Mouse (Mus musculus): ENCODE data around the gene BC029722. TPM values are rescaled to one million over a fixed set of nuclear protein-coding genes. Genes with fewer than 3 reads are reported as not detected.

BC029722 gene
- polyA plus RNA-seq, 1 experiment, result 81.5 TPM

- Histone ChIP-seq H3K4me3 (replicated peaks; ENCODE audit: insufficient read depth, low read depth, low read length) (no peak overlapping the region), H3K27me3 (ENCODE audit: control insufficient read depth, insufficient read depth, low read length) (no peaks in the 10 kb centered on the region), H3K27ac (ENCODE audit: insufficient read depth, low read length) (no peak overlapping the region), H3K4me1 (ENCODE audit: control insufficient read depth, insufficient read depth, low read length) (no peaks in the 10 kb centered on the region)
- DNase-seq, result no peak
- TF ChIP-seq POLR2A (IDR thresholded peaks at IDR 0.05; ENCODE audit: borderline replicate concordance, insufficient read depth, low read length), result no peak
- no peak for TF ChIP-seq CTCF (IDR thresholded peaks at IDR 0.05; ENCODE audit: borderline replicate concordance, insufficient read depth, low read depth, low read length)
- WGBS, result 91% methylated on average over 8 of the region's 8 CpGs
Observed at GRCm38 (mm10) chr2:155830841-155831240, 11.6 kb upstream of the BC029722 start.

DNA sequence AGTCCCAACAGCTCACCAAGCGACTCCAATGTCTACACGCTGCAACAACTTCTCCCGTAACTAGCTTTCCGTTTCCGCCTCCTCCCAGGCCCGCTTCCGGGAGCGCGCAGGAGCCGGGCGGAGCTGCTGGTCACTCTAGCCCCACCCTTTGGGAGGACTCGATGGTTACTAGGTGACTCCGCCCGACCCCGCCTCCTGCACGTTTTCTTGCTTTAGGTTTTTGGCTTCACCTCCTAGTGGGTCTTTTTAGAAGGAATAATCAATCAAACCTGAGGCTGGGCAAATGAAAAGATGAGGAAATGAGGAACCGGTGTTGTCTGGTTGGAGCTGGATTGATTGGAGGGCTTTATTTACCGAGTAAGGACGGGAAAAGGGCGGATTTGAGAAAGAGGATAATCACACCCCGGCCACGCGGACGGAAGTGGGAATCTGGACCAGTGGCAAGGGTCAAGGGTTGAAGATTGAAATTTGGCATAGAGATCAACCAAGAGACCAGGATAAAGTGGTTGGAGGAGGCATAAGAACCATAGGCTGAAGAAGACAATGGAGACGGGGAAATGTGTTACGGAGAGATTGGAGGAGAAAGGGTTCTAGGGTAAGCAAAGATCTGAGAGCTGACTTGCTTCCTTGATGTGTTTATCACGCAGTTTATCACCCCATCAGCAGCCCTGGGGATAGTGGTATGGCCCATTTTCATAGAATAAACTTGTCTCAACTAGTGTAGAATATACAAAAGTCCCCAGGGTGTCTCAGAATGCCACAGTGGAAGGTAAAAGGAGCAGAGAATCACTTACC lies 7.6 kb upstream of the BC029722 start, which contains the start of gene Eif6:
Gene Eif6 (minus strand): TSS at position 296 of the 795 bp plus-strand sequence.
- Histone ChIP-seq H3K4me3 (replicated peaks; ENCODE audit: insufficient read depth, low read depth, low read length) (peak within 1 kb of the TSS; percentile 66), H3K27me3 (ENCODE audit: control insufficient read depth, insufficient read depth, low read length) (no peaks in the 10 kb centered on the region), H3K27ac (ENCODE audit: insufficient read depth, low read length) (peak within 1 kb of the TSS; percentile 45; the same call in 1 of the 2 replicates), H3K4me1 (ENCODE audit: control insufficient read depth, insufficient read depth, low read length) (no peaks in the 10 kb centered on the region)
- TF ChIP-seq POLR2A (IDR thresholded peaks at IDR 0.05; ENCODE audit: borderline replicate concordance, insufficient read depth, low read length), result peak; percentile 54; the same call in 1 of the 2 replicates
- no peak for TF ChIP-seq CTCF (IDR thresholded peaks at IDR 0.05; ENCODE audit: borderline replicate concordance, insufficient read depth, low read depth, low read length)
- 2% methylated on average over 27 of the region's 27 CpGs for WGBS
- peak; percentile 82 to 87 for DNase-seq

- no peak for TF ChIP-seq CTCF (IDR thresholded peaks at IDR 0.05; ENCODE audit: borderline replicate concordance, insufficient read depth, low read depth, low read length)
- no peak for TF ChIP-seq POLR2A (IDR thresholded peaks at IDR 0.05; ENCODE audit: borderline replicate concordance, insufficient read depth, low read length)
- Histone ChIP-seq H3K27ac (ENCODE audit: insufficient read depth, low read length) (no peak overlapping the region), H3K4me1 (ENCODE audit: control insufficient read depth, insufficient read depth, low read length) (no peaks in the 10 kb centered on the region), H3K4me3 (replicated peaks; ENCODE audit: insufficient read depth, low read depth, low read length) (peak overlapping the region; percentile 66), H3K27me3 (ENCODE audit: control insufficient read depth, insufficient read depth, low read length) (no peaks in the 10 kb centered on the region)
- 1% methylated on average over 52 of the region's 52 CpGs for WGBS
- peak in 1 of 2 experiments; percentile 16 for DNase-seq
Observed at GRCm38 (mm10) chr2:155825904-155826629, 6.8 kb upstream of the BC029722 start.

- no peak overlapping the region for H3K4me3 ChIP-seq (replicated peaks; ENCODE audit: insufficient read depth, low read depth, low read length)
- no peak overlapping the region for H3K27ac ChIP-seq (ENCODE audit: insufficient read depth, low read length)
- H3K27me3 ChIP-seq (ENCODE audit: control insufficient read depth, insufficient read depth, low read length), result no peaks in the 10 kb centered on the region
- TF ChIP-seq CTCF (IDR thresholded peaks at IDR 0.05; ENCODE audit: borderline replicate concordance, insufficient read depth, low read depth, low read length) (no peak), POLR2A (IDR thresholded peaks at IDR 0.05; ENCODE audit: borderline replicate concordance, insufficient read depth, low read length) (no peak)
- 90% methylated on average over 8 of the region's 8 CpGs for WGBS
- DNase-seq, result peak in 1 of 2 experiments; percentile 25
- H3K4me1 ChIP-seq (ENCODE audit: control insufficient read depth, insufficient read depth, low read length), result peaks cover 4% of the 10 kb centered on the region; the same call in 1 of the 2 replicates
Observed at GRCm38 (mm10) chr2:155823722-155824121, 4.5 kb upstream of the BC029722 start.

GRCm38 (mm10) chr2:155820779-155821178 lies 1.6 kb upstream of the BC029722 start:
- TF ChIP-seq POLR2A (IDR thresholded peaks at IDR 0.05; ENCODE audit: borderline replicate concordance, insufficient read depth, low read length), result no peak
- TF ChIP-seq CTCF (IDR thresholded peaks at IDR 0.05; ENCODE audit: borderline replicate concordance, insufficient read depth, low read depth, low read length), result no peak
- H3K4me1 ChIP-seq (ENCODE audit: control insufficient read depth, insufficient read depth, low read length), result peaks cover 30% of the 10 kb centered on the region
- 76% methylated on average over 5 of the region's 5 CpGs for WGBS
- no peak overlapping the region for H3K27ac ChIP-seq (ENCODE audit: insufficient read depth, low read length)
- no peak for DNase-seq
- no peaks in the 10 kb centered on the region for H3K27me3 ChIP-seq (ENCODE audit: control insufficient read depth, insufficient read depth, low read length)
- no peak overlapping the region for H3K4me3 ChIP-seq (replicated peaks; ENCODE audit: insufficient read depth, low read depth, low read length)

- peaks cover 37% of the 10 kb centered on the region for H3K4me1 ChIP-seq (ENCODE audit: control insufficient read depth, insufficient read depth, low read length)
- H3K27me3 ChIP-seq (ENCODE audit: control insufficient read depth, insufficient read depth, low read length), result no peaks in the 10 kb centered on the region
- TF ChIP-seq POLR2A (IDR thresholded peaks at IDR 0.05; ENCODE audit: borderline replicate concordance, insufficient read depth, low read length) (no peak), CTCF (IDR thresholded peaks at IDR 0.05; ENCODE audit: borderline replicate concordance, insufficient read depth, low read depth, low read length) (0 out of 2 replicates have a peak, but pooled peaks have one; percentile 1)
- WGBS, result 18% methylated on average over 6 of the region's 6 CpGs
- DNase-seq, result peak in 1 of 2 experiments; percentile 46
- peak overlapping the region; percentile 39 for H3K4me3 ChIP-seq (replicated peaks; ENCODE audit: insufficient read depth, low read depth, low read length)
- H3K27ac ChIP-seq (ENCODE audit: insufficient read depth, low read length), result peak overlapping the region; percentile 85
Observed at GRCm38 (mm10) chr2:155819449-155820251, 424 bp upstream of the BC029722 start.

Measured in cerebellum, adult 2 months (tissue).